Mouse (Mus musculus) layer of hippocampus, postnatal 14 days (tissue): ENCODE measurements around the gene Nmt1. TPM values are rescaled to one million over a fixed set of nuclear protein-coding genes. Genes with fewer than 3 reads are reported as not detected.

Experiments
- DNase-seq, 2 experiments: peaks; one replicate each; pipeline ENCODE4 v3.0.0; 2021 to 2022; ENCODE audit warnings: low spot score in 2 of 2, mixed read lengths in 1 of 2
- long read RNA-seq, 2 experiments: library from polyadenylated mRNA; stranded (forward); transcript quantifications; one replicate each; pipeline ENCODE4 v2.0.0; 2021
- total RNA-seq, 2 experiments: library from RNA; stranded (reverse); gene quantifications; 2 replicates each; pipeline ENCODE4 v1.2.3; 2021

Gene Nmt1
- 100 to 1,000 TPM; 112 to 113 TPM for total RNA-seq
- long read RNA-seq, experiment 1, full-length matches to known transcripts: 117 of 140 reads
- long read RNA-seq, experiment 1, partial matches to known transcripts: 4 of 140 reads
- long read RNA-seq, experiment 1, other reads (novel, unspliced or antisense): 19 of 140 reads
- long read RNA-seq, experiment 2, full-length matches to known transcripts: 124 of 176 reads
- long read RNA-seq, experiment 2, partial matches to known transcripts: 42 of 176 reads
- long read RNA-seq, experiment 2, other reads (novel, unspliced or antisense): 10 of 176 reads

- peak; percentile 98 for DNase-seq
These were observed at the start of gene Nmt1, which contains the start of gene Dcakd for GRCm38 (mm10) chr11:103028176-103028891. Gene Nmt1 (plus strand): TSS chr11:103028190. Gene Dcakd (minus strand): TSS chr11:103028333.

DNA sequence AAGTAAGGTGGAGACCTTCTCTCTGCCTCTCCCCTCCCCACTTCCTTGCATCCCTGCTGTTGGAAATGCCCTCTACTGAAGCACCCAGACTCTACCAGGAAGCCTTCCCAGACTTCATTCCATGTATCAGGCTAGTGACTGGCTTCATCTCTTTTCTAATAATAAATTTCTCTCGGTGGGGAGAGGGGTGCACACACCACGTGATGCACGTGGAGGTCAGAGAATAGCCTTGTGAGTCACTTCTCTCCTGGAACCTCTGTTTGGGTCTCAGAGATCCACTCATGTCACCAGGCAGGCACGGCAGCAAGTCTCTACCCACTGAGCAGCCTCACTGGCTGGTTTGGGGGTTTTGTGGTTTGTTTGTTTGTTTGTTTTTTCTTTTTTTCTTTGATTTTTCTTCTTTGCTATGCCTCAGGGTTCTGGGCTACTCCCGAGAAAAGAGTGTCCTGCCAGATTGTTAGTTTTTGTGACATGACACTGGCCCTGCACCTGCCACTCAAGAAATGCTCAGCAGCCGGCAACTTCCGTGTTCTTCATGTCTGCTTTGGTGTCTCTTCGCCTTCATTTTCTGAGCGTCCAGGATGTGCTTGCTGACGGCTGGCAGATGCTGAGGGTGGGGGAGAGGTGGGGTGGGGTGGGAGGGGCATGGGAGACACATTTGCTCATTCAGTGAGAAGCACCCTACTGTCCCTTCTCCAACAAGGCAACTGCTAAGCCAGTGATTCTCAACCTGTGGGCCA lies 46.7 kb upstream of the Nmt1 start:
- DNase-seq: no peak

GRCm38 (mm10) chr11:102984086-102984485 lies 43.9 kb upstream of the Nmt1 start:
- DNase-seq: no peak

- peak; percentile 53 to 55 for DNase-seq
These were observed 43.4 kb upstream of the Nmt1 start for GRCm38 (mm10) chr11:102984615-102985014.

DNA sequence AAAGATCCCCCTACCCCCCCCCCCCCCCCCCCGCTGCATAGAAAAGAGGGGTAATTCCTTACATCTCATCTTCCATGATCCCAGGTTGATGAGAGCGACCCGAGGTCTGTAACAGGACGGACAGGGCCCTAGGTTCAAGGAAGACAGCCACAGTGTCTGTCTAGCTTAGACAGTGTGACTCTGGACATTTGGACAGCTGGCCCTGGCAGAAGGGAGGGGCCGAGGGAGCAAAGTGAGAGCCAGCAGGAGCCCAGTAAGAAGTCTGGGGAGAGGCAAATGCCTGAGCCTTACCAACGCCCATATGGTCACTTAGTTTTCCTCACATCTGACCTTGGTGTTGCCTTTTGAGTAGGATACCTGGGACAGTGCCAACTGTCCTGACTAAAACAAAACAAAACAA lies 42.8 kb upstream of the Nmt1 start:
- no peak for DNase-seq

GRCm38 (mm10) chr11:102989641-102990151 lies 38.3 kb upstream of the Nmt1 start:
- no peak for DNase-seq

GRCm38 (mm10) chr11:102990152-102990663 lies 37.8 kb upstream of the Nmt1 start:
- DNase-seq: peak; percentile 46 to 59

DNA sequence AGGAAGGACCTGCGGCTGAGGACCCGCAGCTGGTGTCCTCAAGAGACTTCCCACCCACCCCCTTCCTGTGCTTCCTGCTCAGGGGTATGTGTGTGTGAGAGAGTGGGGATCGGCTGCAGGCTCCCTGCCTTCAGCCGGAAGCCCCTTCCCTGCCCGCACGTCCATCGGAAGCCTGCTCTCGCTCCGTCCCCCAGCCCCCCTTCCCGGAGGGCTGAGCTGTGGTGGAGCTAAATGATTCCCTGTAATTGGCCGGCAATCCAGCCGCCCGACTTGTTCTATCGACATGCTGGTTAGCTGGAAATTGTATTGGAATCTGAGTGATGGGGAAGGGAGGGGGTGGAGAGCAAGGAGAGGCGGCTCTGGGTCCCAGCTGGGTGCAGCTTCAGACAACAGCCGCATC lies 36.3 kb upstream of the Nmt1 start:
- no peak for DNase-seq

DNA sequence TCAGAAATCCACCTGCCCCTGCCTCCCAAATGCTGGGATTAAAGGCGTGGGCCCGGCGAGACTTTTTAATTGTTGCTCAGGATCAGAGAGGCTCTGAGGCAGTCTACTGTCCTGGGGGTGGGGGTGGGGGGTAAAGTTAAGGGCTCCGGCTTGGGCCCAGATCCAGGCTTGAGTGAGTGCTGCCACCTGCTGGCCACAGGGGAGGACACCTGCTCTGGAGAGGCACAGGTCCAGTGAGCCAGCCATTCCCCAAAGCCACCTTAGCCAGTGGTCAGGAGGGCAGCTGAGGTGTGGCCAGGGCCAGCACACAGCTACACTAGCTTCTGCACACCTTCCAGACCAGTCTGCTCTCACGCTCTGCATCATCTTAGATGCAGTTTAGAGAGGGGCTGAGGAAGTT lies 35.0 kb upstream of the Nmt1 start:
- peak; percentile 66 to 69 for DNase-seq

DNA sequence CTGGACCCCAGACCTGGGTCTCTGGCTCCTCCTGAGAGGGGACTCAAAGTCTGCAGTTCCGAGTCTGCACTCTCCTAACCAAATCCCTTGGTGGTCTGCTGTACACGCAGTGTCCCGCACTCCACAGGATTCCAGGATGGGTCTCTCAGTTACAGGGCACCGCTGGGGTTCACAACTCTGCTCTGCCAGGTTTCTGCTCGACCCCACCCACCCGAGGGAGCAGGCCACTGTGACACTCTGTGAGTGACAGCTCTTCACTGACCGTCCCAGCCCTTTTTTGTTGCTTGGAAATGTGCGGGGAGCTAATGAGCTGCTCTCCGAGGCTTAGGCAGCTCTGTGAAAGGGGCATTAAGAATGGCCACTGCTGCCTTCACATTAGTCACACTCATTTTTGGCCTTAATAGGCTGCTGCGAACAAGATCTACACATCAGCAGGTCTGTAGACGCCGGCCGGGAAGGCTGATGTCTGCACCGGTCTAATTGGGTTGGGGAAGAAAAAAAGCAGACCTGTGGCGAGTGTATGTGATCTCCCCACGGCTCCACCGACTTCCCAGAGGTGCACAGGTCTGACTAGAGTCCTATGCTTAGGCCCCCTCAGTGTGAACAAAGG lies 34.5 kb upstream of the Nmt1 start:
- DNase-seq: no peak

DNA sequence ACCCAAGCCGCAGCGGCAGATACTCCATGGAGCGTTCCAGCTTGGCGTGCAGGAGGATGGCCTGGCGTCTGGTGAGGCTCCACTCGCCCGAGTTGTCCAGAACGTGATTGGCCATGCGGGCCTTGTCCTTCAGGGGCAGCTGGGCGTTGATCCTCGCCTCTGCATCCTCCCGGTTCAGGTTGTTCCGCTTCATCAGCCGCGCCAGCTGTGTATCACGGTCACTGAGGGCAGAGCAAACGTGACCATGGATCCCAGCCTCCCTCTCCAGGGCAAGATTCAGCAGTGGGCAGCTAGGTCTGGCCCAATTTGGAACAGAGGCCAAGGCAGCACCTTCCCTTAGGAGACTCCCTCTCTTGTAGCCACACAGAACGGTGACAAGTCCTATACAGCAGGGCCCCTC lies 33.0 kb upstream of the Nmt1 start:
- no peak for DNase-seq

GRCm38 (mm10) chr11:102996385-102996784 lies 31.6 kb upstream of the Nmt1 start:
- no peak for DNase-seq

- DNase-seq: no peak
These were observed 30.8 kb upstream of the Nmt1 start for GRCm38 (mm10) chr11:102996991-102997770.

- DNase-seq: no peak
These were observed 29.8 kb upstream of the Nmt1 start for GRCm38 (mm10) chr11:102998254-102998576.

- no peak for DNase-seq
These were observed 29.2 kb upstream of the Nmt1 start for GRCm38 (mm10) chr11:102998577-102999316.

GRCm38 (mm10) chr11:102999317-102999970 lies 28.5 kb upstream of the Nmt1 start:
- no peak for DNase-seq

DNA sequence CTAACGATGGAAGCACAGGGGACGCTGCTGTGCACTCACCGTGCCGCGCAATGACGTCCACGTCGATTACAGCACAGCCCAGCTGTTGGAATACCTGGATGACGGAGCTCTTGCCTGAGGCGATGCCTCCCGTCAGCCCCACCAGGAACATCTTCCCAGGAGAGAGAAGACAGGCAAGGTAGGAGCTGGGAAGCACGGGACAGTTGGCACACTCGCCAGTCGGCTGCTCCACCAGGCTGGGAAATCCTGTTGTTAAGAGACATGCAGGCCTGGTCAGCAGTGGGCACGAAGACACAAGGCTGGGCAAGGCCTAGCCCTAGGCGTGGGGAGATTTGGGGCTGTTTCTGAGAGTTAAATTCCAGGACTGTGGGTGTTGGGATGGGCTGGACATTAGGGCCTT lies 27.9 kb upstream of the Nmt1 start:
- DNase-seq: no peak

DNA sequence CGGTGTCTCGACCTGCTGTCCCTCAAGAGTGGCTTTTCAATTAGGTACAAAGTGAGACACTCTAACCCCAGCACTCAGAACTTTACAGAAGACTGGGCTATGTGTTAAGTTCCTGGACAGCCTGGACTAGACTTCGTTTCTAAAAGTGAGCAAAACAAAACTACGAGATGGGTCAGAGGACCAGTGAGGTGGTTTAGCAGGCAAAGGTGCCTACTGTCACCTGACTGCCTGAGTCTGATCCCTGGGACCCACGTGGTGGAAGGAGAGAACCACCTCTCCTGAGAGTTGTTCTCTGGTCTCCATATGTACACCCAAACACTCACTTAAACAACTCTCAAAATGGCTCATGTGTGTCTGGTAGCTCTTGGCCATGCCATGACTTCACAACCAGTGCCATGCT lies 26.9 kb upstream of the Nmt1 start:
- no peak for DNase-seq

DNA sequence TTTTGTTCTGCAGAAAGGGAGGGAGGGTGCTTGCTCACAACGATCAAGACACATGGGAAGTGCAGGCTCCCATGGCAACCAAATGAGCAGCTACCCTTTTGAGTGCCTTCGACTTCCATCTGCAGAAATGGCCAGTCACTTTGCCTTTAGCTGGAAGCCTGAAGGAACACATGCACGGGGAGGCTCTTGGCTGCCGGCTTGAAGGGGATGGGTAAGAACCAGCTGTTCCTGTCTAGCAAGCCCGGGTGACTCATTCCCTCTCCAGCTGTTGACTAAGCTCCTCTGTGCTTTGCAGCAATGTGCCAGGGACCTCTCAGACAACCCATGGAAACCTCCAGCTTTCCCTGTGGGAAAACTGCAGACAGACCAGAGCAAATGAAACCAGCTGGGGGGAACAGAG lies 24.8 kb upstream of the Nmt1 start:
- peak in 1 of 2 experiments; percentile 69 for DNase-seq
